Mouse (Mus musculus): ENCODE data around the gene Clip2. TPM values are rescaled to one million over a fixed set of nuclear protein-coding genes. Genes with fewer than 3 reads are reported as not detected.
A peak's percentile ranks its signal among the peaks of the same experiment; 100 is the strongest.

Gene Clip2
- total RNA-seq, 2 experiments from 2014 or later = 1.8 to 3.7 TPM

DNA sequence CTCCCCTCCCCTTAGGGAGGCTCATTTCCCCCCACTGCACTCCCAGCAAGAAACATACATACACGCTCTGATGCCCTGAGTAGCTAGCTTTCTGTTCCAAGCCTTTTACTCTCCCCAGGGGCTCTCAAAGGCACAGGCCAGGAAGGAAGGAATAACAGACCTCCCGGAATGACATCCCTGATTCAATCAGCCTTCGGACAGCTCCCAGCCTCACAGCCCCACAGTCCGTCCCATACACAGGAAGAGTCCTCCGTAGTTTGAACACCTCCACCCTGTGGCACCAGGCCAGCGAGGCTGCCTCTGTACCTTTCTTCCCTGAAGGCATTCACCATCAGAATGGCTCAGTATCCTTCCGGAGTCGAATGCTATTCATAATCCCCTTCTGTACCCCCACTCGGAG lies 23.7 kb downstream of the Clip2 start:
- ATAC-seq (ENCODE audit: poor library complexity, severe bottlenecking) = no peak

DNA sequence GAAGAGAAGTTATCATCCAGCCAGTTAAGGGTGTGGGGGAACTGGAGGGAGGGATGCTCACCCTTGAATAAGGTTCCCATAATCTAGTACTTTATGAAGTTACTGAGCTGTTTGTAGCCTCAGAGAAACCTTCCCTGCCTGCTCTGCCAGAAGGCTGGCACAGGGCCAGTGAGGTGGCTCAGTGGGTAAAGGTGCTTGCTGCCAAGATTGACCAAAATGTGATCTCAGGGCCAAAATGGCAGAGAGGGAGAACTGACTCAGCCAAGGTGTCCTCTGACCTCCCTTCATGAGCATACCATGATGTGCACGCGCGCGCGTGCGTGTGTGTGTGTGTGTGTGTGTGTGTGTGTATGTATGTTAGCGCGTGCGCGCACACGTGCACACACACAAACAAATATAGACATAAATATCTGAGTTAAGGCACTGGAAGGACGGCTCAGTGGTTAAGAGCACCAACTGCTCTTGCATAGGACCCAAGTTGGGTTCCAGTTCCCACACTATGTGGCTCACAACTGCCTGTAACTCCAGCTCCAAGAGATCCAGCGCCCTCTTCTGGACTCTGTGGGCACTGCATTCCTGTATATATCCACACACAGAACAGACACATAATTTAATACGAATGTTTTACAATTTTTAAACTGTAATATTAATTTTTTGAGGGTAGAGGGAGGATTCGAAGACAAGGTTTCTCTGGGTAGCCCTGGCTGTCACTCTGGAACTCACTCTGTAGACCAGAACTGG lies 26.1 kb downstream of the Clip2 start:
- no peak for ATAC-seq (ENCODE audit: poor library complexity, severe bottlenecking)

DNA sequence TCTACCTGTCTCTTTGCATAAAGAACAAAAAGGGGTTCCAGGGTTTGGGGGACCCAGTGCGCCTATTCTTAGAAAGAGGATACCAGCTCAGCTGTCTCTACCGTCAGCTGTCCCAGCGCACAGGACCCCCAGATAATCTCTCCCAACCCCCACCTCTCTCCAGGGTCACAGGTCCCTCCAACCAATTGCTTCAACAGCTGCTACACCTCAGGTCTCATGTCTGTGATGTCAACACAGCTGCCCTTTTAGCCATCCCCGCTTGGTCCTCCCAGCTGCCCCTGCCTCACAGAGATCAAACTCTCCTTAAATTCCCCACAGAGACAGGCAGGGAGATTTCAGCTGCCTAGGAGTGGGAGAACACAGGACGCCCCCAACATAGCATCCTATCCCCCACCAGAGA lies 28.5 kb downstream of the Clip2 start:
- no peak for ATAC-seq (ENCODE audit: poor library complexity, severe bottlenecking)

DNA sequence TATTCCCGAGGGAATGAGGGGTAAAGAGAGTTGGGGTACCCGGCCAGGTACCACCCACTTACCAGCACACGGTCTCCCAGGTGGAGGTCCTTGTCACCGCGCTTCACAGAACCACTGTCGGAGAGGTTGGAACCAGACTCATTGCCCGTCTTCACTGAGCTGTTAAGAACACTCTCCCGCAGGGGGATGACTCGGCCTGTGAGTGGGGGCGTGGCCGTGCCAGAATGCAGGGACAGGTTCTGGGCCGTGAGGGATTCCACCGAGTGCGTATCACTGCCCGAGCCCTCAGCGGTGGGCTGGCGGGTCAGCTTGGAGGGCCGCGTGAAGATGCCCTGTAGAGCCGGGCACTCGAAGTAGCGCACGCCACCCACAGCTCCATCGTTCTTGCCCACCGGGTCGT lies 29.7 kb downstream of the Clip2 start:
- ATAC-seq (ENCODE audit: poor library complexity, severe bottlenecking) = no peak

DNA sequence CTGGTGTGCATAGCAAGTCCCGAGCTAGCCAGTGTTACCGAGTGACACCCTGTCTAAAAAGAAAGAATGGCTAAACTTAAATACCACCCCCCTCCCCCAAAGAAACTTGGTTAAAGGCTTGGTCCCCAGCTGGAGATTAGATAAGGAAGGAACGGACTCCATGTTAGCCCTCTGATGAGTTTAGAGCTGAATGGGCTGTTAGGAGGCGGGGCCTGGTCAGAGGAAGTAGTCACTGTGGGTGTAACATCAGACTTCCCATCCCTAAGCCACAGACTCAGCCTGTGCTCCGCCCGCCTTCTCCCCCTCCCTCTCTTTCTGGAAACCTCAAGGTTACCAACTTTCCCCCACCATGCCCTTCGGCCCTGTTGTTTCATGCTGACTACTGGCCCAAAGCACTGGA lies 30.4 kb downstream of the Clip2 start:
- ATAC-seq (ENCODE audit: poor library complexity, severe bottlenecking) = peak; percentile 97

DNA sequence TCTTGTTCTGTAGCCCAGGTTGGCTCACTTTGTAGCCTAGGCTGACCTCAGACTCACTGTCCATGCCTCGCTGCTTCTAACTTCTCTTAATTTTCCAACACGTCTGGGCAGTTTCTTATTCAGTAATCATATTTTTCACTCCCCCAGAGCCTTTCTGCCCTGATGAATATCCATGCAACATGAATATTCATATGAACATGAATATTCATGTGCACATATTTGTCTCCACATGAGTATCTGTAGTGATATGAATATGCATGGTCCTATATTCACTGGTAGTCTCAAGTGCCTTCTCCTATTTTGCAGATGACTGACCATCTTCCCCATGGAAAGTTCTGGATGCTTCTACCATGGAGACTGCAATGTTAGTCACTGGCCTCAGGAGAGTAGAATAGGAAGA lies 31.1 kb downstream of the Clip2 start:
- ATAC-seq (ENCODE audit: poor library complexity, severe bottlenecking) = no peak

DNA sequence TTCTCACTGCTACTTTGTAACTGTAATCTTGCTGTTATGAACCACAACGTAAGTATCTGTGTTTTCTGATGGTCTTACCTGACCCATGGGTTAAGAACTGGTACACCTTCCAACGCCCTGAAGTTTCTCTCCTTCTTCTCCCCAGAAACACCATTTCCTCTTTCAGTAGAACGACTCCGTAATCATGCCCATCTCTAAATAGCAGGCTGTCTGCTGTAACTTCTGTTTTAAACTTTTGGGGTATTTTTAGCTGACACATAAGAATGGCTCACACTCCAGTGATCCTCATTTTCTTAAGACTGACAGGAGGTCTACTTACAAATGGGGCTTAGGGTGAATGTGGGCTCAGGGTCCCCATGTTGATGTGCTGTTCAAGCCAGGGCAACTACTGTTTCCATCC lies 32.1 kb downstream of the Clip2 start:
- peak; percentile 41; the same call in 1 of the 2 replicates for ATAC-seq (ENCODE audit: poor library complexity, severe bottlenecking)

DNA sequence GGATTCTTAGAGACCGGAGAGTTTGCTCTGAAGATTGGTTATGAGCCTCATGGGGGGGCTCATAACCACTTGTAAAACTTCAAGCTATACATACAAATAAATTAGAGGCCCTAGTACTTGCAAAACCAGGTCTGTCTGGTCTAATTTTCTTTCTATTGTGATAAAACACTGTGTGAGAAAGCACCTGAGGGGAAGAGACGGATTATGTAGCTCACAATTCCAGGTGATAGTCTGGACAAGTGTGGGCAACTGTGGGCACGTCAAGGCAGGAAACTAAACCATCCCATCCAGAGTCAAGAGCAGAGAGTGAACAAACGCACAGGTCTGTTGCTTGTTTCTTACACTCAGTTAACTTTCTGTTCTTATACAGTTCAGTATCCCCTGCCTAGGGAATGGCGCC lies 32.8 kb downstream of the Clip2 start:
- no peak for ATAC-seq (ENCODE audit: poor library complexity, severe bottlenecking)

DNA sequence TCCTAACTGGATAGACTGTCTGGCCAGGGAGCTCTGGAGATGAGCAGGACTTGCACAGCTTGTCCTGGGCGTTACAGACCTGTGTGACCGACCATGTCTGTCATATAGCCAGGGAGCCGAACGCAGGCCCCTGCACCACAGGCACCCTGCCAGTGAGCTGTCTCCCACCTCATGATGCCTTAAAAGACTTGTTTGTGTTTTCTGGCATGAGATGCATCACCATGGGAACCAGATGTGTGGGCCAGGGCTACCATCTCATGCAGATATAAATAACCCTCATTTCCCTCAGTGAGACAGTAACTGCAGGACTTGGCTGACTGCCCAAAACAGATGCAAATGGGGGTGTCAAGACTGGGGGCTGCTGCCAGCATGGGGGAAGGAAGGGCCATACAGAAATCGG lies 40.1 kb downstream of the Clip2 start:
- no peak for ATAC-seq (ENCODE audit: poor library complexity, severe bottlenecking)

DNA sequence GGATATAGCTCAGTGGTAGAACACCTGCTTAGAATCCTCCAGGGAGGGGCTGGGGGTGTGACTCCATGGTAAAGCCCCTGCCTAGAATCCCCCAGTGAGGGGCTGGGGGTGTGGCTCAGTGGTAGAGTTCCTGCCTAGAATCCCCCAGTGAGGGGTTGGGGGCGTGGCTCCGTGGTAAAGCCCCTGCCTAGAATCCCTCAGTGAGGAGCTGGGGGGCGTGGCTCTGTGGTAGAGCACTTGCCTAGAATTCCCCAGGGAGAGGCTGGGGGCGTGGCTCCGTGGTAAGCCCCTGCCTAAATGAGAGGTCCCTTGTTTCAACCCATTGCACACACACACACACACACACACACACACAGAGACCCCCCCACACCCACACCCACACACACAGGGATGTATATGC lies 42.0 kb downstream of the Clip2 start:
- no peak for ATAC-seq (ENCODE audit: poor library complexity, severe bottlenecking)

DNA sequence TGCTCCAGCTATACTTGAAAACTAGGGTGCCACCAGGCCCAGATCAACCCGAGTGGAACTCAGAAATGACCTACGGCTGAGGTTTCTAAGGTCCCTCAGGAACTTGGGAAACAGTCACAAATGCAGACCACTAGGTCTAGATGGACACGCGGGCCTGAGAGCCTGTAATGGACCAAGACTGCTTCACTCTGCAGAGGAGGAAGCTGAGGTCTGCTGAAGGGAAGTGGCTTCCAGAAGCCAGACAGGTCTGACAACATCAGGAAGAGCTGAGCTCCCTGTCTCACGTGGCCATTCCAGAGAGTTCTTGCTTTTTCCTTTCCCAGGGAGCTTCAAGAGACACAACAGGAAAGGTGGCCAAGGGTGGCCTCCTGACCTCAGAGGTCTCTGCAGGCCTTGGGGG lies 43.3 kb downstream of the Clip2 start:
- peak; percentile 73 for ATAC-seq (ENCODE audit: poor library complexity, severe bottlenecking)

DNA sequence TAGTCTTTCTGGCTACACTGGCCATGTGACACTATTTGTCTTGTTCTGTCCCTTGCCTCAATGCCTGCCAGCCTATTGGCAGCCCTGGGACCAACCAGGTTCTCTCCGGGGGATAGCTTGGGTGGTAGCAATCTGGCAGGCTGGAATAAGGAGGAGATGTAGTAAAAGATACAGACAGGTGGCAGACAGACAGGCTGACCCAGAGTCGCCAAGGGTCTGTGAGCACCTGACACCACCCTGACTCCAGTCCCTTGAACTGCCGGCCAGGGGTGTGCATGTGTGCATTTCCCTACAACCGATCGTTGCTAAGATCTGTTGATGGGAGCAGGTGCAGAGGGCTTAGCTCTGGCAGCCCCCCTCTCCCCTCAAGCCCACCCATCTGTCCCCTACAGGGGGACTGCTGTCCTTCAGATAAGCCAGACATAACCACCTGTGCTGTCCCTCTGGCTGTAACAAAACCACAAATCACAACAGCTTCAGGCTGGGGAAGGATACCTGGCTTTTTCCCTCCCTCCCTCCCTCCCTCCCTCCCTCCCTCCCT lies 44.3 kb downstream of the Clip2 start:
- no peak for ATAC-seq (ENCODE audit: poor library complexity, severe bottlenecking)

DNA sequence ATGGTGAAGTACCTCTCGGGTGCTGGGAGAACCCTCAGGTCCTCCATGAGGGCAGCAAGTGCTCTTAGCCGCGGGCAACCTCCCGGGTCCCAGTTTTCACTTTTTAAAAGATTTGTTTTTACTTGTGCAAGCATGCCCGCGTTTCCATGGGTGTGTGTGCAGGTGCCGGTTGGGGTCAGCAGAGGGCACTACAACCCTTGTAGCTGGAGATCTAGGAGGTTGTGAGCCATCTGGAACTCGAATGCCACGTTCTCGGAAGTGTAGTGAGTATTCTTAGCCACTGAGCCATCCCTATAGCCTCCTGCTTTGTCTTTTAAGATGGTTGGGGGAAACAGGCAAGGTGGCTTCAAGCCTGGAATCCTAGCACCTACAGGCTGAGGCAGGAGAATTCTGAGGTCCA lies 44.9 kb downstream of the Clip2 start:
- peak; percentile 95 for ATAC-seq (ENCODE audit: poor library complexity, severe bottlenecking)

DNA sequence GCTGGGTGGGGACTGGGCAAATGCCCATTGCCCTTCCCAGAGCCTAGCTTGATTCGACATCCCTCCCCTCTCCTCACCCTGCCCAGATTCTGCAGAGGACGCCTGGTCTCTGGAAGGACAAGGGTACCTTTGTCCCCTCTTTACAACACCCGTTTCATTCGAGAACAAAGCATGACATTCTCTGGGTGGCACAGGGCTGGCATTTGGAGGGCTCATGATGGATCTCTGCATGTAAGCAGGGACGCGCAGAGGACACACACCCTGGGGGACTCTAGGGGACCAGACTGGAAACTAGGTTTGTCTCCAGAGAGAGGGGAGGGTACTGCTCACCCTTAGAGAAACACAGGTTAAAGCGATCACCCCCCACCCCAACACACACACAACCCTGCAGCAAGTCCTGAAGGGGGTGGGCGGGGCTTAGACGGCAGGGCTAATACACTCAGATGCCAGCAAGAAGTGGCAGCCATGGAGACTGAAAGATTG lies 46.4 kb downstream of the Clip2 start:
- ATAC-seq (ENCODE audit: poor library complexity, severe bottlenecking) = no peak

DNA sequence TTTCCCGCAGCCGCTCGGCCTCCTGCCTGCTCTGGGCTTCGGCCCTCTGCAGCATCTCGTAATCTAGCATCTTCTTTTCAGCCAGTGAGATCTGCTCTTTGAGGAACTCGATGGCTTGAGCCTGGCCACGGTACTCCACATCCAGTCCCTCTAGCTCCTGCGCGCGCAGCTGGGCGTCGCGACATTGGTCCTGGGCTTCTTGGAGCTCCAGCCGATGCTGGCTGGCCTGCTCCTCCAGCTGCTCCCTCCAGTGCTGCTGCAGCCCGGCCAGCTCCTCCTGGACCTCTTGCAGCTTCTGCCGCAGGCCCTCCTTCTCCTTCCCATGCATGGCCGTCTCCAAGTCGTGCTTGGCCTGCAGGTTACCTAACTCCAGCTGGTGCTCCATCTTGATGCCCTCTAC lies 49.6 kb downstream of the Clip2 start:
- ATAC-seq (ENCODE audit: poor library complexity, severe bottlenecking) = no peak

DNA sequence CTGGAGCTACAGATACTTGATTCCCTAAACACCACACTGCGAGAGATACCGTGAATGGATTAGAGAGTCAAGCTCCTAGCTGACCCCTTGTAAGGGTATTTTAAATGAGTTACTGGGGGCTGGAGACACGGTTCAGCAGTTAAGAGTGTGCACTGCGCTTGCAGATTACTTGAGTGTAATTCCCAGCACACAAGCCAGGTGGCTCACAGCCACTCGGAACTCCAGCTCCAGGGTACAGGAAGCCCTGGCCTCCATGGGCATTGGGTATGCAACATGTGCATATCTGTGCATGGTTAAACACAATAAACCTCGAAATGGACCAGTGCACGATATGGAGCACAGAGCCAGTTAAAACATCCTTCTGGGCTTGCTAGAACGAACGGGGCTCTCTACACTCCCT lies 50.8 kb downstream of the Clip2 start:
- no peak for ATAC-seq (ENCODE audit: poor library complexity, severe bottlenecking)

DNA sequence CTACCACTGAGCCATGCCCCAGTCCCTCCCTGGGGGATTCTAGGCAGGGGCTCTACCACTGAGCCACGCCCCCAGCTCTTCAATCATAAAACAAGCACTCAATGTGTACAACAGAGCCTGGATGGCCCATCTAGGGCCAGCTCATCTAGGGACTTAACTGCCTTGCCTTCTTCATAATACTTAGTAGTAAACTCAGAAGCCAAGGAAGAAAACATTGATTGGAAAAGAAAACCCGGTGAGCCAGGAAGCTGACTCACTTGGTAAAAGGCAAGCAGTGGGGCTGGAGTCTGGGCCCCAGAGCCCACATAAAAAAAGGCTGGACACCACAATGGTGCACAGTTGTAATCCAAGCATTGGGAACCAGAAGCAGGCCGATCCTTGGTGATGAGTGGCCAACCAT lies 51.6 kb downstream of the Clip2 start:
- ATAC-seq (ENCODE audit: poor library complexity, severe bottlenecking) = no peak

DNA sequence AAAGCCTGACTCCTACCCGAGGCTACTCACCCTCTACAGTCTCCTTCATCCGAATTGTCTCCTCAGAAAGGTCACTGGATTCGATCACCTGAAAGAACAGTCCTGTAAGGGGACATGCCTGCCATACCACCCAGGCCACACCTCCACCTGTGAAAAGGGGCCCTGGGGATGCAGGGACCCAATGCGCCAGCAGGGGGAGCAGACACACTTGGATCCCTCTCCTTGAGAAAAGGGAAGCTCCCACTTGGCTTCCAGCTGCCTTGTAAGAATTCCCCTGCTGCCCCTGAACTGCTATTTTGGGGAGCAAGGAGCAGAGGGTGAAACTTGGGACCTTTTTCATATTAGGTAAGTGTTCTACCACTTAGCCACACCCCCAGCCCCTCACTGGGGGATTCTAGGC lies 52.2 kb downstream of the Clip2 start:
- ATAC-seq (ENCODE audit: poor library complexity, severe bottlenecking) = peak; percentile 93

DNA sequence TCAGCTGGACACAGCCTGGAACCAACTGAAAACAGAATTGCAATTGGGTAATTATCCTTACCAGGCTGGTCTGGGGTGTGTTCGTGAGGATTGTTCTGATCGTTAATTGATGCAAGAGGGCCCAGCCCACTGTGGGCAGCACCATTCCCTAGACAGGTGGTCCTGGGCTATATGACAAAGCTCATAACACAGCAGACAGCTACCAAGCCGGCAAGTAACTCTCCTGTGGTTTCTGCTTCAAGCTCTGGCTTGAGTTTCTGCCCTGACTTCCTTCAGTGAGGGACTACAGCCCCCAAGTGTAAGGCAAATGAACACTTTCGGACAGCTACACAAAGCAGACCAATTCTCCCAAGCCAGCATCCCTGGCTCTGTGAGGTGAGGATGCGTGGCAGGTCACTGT lies 55.2 kb downstream of the Clip2 start:
- ATAC-seq (ENCODE audit: poor library complexity, severe bottlenecking) = no peak

DNA sequence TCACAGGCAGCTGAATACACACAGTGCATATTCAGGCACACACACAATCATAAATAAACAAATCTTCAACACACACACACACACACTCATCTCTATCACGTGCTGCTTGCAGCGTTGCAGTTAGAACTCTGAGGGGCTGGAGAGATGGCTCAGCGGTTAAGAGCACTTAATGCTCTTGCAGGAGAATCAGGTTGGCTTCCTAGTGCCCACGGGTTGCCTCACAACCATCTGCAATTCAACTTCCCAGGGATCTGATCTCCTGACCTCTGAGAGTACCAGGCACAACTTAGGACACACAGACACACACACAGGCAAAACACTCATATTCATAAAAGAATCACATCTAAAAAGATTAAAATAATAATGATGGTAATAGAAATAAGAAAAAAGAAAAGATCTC lies 56.4 kb downstream of the Clip2 start:
- no peak for ATAC-seq (ENCODE audit: poor library complexity, severe bottlenecking)

DNA sequence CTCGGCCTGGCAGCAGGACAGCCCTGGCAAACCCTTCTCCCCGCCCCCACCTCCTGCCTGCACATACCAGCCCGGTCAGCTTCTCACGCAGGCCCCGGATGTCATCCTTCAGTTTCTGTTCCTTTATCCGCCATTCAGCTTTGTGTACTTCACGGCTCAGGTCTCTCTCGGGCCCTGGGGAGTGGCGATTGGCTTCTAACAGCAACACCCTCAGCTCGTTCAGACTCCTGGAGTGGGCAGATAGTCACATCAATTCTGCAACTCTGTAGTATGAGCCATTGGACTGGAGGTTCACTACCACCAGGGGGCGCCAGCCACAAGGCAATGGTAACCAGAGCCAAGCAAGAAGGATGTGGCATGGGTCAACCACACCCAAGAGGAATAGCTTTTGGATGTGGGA lies 58.1 kb downstream of the Clip2 start:
- peak; percentile 64 for ATAC-seq (ENCODE audit: poor library complexity, severe bottlenecking)

DNA sequence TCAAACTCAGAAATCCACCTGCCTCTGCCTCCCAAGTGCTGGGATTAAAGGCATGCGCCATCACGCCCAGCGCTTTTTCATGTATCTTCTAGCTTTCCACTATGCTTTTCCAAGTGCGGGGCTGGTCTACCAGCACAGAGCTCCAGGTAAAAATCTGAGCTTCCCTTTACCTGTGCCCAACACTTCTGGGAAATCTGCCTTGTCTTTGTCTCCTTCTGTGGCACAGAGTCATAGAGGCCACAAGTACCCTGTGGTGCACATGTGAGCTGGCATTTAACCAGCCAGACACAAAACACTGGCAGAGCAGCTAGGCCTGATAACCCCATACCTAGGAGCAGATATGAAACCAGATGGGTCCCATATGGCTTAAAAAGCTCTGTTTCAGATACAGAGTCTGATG lies 59.3 kb downstream of the Clip2 start:
- ATAC-seq (ENCODE audit: poor library complexity, severe bottlenecking) = no peak

Measured in megakaryocyte, adult 5-6 weeks (primary cell).